Mouse (Mus musculus): ENCODE results near the gene Dazap2. TPM values are rescaled to one million over a fixed set of nuclear protein-coding genes. Genes with fewer than 3 reads are reported as not detected.
"Not testable (repeated sequence)": the region's sequence is repeated elsewhere in the genome, so short reads cannot be mapped to it uniquely, and the experiment has no call there.

Gene Dazap2
- total RNA-seq (2022): 100 to 1,000 TPM; 118 to 126 (median 122) TPM

DNA sequence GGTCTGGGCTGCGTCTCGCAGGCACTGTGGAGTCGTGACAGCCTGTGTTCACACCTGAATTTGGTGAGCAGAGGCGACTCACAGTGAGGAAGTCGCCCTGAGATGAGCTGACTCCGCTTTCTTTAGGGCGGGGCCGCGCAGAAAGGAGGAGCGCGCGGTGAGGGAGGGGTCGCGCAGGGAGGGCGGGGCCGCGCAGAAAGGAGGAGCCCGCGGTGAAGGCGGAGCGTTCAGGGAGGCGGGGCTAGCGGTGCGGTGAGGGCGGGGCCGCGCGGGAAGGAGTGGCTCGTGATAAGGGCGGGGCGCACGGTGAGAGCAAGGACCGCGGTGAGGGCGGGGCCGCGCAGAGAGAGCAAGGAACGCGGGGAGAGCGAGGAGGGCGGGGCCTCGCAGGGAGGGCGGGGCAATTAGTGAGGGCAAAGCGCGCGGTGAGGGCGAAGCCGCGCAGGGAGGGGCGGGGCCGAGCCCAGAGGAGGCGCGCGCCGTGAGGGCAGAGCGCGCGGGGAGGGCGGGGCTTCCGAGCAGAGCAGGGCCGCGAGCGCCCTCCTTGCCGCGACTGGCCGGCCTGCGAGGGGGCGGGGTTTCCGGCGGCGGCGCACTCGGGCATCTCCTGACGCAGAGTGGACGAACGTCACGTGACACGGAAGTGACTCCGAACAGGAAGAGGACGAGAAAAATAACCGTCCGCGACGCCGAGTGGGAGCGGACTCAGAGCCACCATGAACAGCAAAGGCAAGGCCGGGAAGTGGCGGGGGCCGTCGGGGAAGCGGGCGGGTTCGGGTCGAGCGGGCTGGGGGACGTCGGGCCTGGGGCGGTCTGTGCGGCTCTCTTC is at the start of gene Dazap2:
Gene Dazap2 (plus strand): TSS at position 354 of the 829 bp plus-strand sequence.
- DNase-seq (ENCODE audit: low spot score in 2 of 2): peak; percentile 93 to 98

DNA sequence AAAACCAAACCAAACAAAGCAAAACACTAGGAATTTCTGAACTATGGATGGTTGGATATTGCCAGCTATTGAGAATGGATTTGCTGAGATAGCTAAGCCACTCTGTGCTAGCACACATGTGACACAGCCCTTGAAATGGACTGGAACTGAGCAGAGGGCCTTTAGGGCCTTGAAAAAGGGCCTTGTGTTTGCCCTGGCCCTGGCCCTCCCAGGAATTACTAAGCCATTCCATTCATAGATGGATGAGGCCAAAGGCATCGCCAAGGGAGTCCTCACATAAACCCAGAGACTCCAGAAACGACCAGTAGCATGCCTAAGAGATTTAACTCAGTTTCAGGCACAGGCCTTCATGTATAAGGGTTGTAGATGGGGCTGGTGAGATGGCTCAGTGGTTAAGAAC is 48.6 kb upstream of the Dazap2 start:
- DNase-seq (ENCODE audit: low spot score in 2 of 2): no peak

DNA sequence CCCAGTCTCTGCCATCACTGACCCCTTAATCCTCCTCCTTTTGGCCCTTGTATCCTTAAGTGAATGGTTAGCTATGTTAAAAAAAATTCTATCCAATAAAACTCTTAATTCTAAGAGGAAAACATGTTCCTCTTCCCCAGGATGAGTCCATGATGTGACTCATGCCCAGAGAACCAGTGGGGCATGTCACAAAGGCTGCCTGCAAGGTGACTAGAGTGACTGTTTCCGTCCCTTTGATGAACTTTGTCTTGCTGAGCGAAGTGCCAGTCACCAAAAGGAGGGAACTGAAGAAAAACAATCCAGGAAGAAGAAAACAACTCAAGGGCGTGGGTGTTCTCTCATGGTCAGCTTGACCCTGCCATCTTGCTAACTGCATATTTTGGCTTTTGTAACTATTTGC is 45.9 kb upstream of the Dazap2 start:
- DNase-seq (ENCODE audit: low spot score in 2 of 2): no peak

DNA sequence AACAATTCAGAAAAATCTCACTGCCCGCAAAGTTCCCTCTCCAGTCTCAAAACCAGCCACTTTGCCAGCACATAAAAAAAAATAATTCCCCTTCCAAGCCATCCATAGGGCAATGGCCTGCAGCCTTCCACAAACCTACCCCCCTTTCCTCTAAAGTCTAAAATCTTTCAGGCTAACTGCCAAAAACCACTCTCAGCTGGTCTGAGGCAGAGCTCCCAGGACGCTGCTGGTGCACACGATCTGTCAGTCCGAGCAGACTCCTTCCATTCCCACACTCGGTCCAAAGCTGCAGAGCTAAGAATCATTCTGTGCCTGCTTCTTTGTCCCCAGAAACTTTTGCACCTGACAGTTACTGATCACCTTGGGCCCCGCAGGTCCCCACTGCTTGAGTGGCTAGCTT is 41.2 kb upstream of the Dazap2 start:
- no peak for DNase-seq (ENCODE audit: low spot score in 2 of 2)

DNA sequence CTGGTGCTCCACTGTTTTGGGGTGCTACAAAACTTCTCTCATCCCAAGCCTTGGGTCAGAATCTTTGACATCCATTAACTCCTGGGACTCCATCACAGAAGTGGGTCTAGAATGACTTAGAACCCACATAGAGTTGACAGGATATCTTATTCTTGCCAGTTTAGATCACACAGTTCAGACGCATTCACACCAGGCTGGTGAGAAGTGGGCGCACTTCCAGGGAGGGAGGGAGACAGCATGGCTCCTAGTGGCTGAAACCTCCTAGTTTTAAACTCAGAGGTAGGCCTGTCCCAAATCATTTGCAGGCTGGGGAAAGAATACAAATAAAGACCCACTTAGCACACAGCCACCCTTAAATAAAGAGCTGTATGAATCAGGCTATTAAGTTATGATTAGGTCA is 40.8 kb upstream of the Dazap2 start:
- no peak for DNase-seq (ENCODE audit: low spot score in 2 of 2)

DNA sequence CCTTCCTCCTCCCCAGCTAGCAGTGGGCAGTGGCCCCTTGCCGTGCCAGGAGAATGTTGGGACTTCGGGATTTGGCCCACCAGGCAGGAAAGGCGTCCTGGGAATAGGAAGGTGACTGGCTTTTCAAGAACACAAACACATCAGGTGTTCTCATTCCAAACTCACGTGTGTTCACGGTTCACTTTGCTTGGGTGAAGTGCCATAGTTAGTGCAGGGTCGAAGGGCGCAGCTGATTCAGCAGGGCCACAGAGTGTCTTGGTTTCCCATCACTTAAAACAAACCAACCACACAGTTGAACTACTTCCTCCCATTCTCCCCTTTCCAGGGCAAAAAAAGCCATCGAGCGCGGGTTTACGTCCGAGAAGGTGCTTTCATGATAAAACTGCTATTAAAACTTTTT is 39.8 kb upstream of the Dazap2 start:
- DNase-seq (ENCODE audit: low spot score in 2 of 2): no peak

DNA sequence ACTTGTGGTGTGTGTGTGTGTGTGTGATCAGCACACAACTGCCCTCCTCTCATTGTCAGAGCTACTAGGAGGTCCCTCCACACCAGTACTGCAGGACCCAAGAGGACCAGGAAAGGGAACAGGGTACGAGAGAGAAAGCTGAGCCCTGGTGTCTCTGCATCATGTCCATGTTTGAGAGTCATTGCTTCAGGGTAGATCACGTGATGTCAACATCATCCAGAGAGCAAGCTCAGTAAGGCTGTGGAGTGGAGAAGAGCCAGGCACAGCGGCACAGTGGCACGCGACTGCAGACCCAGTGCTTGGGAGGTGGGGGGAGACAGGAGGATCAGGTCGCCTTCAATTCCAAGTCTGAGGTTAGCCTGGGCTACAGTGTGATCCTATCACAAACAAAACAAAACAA is 38.8 kb upstream of the Dazap2 start:
- DNase-seq (ENCODE audit: low spot score in 2 of 2): no peak

DNA sequence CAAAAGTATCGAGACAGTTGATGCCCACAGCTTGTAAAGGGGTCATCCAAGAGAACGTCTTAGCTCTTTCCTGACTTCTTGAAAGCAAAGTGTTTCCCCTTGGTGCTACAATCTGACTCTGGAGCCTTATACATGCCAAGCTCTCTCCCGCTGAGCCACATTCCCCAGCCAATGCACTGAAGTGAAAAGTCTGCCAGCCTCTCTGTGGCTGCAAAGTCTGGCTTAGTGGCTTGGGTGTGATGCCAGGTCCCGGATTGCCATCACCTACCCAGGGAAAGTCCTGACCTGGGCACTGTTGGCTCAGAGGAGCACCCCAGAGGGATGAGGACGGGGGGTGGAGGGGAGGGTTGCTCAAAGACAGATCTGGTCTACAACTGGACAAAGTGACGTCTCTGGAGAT is 38.3 kb upstream of the Dazap2 start:
- no peak for DNase-seq (ENCODE audit: low spot score in 2 of 2)

DNA sequence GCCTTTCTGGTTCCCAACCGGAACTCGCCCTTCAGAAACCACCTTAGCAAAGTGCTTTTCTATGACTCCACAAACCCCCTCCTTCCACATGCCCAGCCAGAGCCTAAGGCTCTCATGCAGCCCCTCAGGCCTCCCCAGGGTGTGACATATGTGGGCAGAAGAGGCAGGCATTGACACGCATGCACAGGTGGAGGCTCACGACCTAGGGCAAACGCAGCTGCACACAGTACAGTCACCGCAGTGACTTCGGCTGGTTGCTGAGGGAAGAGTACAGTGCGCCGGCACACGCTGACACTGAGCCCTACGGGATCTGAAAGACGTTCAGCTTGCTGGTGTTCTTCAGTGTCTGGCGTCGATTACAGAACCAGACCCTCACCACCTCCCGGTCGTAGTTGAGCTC is 37.2 kb upstream of the Dazap2 start:
- no peak for DNase-seq (ENCODE audit: low spot score in 2 of 2)

DNA sequence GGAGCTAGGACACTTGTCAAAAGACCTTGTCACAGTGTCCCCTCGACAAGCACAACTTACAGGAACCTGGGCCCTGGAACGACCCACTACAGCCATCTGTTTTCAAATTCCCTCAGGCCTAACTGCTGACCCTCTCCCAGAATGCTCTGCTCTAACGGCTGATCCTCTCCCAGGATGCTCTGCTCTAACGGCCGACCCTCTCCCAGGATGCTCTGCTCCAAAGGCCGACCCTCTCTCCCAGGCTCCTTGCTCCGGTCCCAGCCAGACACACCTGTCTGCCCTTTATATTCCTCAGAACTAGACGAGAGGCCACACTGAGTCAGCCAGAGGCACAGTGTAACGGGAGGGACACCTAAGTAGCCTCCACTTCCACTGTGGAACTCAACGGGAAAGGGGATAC is 35.0 kb upstream of the Dazap2 start:
- no peak for DNase-seq (ENCODE audit: low spot score in 2 of 2)

DNA sequence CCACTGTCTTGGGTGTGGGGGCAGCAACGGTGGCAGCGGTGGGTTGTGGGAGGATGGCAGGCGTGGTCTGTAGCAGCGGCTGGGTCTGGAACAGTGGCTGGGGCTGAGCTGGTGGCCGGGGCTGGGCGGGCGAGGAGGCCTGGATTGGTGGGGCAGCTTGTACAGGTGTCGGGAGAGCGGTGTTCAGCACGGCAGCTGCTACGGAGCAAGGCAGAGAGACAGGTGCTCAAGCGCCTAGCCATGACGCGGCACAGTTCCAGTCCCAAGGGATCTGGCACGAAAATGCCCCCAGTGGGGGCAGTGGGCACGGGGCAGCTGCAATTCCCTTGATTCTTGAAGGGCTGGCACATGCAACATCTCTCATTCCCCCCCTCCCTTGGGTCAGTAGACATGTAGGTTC is 29.2 kb upstream of the Dazap2 start:
- DNase-seq (ENCODE audit: low spot score in 2 of 2): no peak

DNA sequence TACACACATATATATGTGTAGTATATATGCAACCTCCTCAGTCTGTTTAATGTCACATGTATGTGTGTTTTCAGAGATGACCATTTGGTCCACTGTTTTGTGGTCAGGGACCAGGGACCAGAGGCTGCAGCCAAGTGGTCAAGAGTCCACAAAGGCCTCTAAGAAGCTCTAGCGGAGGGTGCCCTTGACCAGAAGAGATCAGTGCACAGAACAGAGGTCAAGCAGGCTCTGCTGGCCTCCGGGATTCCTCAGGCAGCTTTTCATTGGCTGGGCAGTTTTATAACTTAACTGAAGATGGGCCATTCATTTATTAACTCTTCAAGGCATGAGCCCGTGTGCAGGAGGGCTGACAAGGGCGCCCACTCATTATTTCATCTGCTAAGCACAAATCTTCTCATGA is 28.0 kb upstream of the Dazap2 start:
- no peak for DNase-seq (ENCODE audit: low spot score in 2 of 2)

DNA sequence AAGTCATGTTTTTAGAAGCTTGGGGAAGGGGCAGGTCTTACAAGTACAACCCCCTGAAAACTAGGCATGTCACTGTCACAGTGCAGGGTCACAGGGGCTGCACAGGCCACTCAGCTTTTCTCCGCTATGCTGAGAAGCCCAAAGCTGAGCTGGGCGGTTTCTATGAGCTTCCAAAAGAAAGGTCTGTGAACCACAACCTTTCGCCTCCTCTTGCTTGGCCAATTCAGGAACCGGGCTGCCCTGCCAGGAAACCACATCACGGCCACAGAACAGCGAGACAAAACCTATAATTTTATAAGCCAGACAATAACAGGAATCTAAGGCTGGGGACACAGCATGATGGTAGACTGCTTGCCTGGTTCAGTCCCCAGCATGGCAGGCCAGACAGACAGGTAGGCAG is 26.9 kb upstream of the Dazap2 start:
- no peak for DNase-seq (ENCODE audit: low spot score in 2 of 2)

DNA sequence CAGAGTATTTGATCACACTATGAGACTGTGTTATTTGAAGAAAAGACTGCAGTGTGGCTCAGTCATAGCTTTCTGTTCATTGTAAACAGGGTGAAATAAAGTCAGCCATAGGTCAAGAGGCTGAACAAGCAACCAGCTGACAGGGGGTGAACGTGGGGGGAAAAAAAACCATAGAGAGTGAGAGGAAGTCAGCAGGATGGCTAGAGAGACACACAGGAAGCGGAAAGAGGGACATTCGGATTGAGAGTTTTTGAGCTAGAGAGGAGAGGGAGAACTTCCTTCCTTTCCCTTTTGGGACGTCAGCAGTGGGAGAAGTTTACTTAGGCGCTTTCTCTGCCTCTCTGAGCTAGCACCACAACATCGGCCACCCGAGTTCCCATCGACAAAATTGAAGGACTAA is 24.7 kb upstream of the Dazap2 start:
- no peak for DNase-seq (ENCODE audit: low spot score in 2 of 2)

DNA sequence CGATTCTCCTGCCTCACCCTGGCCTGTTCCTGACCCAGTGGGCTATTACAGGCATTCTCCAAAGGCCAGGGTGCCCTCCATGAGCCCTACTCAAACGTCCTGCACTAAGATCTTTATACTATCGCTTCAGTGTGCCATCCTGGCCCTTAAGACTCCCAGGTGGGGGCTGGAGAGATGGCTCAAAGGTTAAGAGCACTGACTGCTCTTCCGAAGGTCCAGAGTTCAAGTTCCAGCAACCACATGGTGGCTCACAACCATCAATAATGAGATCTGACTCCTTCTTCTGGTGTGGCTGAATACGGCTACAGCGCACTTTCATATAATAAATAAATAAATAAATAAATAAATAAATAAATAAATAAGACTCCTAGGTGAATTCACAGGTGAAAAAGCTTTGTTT is 22.3 kb upstream of the Dazap2 start:
- DNase-seq (ENCODE audit: low spot score in 2 of 2): no peak

DNA sequence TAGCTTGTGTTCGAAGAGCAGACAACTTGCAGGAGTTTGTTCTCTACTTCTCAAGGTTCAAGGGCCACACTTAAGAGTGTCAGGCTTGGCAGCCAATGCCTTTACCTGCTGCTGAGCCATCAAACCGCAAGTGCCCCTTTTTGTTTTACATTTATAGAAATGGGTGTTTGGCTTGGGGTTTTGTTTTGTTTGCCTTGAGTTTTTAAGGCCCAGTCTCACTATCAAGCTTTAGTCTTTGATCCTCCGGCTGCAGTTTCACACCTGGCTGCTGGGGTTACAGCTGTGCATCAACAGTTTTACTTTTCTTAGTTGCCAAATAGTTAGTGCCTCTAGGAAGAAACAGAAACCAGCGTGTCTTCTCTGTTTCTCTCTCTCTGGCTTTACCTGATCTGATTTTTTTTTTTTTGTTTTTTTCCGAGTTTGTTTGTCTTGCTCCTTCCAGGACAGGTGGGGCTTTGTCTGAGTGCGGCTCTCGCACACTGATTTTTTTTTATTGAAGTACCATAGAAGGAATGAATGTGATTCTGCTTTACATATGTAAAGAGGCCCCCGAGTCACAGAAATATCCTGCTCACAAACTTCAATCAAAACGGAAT is 16.8 kb upstream of the Dazap2 start:
- DNase-seq (ENCODE audit: low spot score in 2 of 2): no peak

DNA sequence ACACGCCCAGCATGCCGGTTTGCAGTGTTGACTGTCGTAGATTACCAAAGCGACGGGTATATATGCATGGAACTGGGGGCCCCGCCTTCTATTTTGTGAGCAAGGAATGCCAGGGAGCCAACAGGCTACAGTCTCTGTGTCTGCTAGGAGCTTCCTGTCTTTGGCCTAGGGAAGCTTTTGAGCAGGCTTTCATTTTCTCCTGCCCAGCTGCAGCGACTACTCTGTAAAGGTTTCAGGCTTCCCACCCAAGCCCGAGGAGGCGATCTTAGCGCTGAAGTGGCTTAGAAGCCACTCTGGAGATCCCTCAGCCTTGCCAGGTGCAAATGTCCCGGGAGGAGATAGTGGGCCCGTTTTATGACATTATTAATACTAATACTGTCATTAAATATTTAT is 16.3 kb upstream of the Dazap2 start:
- no peak for DNase-seq (ENCODE audit: low spot score in 2 of 2)

DNA sequence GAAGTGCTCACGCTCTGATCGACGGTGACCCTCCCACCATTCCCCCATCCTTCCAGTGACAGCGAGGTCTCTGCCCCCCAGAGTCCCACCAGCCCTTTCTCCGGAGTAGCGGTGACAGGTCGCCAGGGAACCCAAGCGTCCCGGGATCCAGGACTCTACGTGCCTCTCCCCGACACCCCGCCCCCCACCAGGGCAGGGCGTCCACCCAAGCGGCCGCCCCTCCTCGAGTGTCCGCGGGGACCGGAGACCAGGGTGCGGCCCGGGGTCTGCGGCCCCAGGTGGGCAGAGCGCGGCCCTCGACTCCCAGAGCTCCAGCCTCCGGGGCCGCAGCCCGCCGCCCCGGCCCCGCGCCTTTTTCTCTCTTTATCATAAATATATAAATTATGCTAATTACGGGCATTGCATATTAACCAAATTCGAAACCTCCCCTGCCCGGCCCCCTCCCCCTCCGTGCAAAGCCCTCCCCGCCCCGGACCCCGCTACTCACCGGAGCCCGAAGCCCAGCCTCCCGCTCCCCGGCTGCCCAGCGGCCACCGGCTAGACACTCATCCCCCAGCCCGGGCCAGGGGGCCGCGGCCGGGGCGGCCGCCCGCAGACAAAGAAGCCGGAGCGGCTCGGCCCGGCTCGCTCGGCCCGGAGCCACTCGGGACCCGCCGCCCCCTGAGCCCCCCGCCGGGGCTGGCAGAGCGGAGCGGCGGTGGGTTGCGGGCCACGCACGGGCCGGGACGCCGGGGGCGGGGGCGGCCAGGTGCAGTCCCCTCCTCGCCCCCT is 15.7 kb upstream of the Dazap2 start, which contains the start of gene Pou6f1:
Gene Pou6f1 (minus strand): TSS at position 709 of the 771 bp plus-strand sequence.
- no peak for DNase-seq (ENCODE audit: low spot score in 2 of 2)

DNA sequence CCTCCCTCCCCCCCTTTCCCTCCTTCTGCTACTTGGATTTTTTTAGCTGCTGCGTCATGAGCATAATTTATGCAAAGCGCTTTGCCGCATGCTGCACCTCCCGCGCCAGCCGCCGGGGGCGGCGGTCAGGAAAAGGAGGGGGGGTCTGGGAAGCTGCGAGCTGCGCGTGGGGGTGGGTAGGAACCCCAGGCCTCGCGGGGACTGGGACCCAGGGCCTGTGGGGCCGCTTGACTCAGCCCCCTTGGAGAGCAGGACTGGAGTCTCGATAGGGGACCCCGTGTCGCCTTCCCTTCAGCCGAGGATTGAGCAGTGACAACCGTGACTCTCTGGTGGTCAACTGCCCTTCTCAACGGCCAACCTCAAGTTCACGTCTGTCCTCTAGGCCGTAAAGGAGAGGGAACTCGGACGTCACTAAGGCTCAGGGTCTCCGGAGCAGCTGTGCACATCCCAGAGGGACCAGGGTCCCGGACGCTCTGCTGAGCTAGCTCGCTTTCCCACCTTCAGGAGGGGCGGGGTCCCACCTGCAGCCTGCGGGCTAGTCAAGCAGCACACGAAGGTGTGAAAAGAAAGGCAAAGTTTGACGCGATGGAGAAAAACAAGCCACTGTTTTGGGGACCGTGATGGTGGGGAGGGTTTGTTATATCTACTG is 15.0 kb upstream of the Dazap2 start:
- peak in 1 of 2 experiments; percentile 73 for DNase-seq (ENCODE audit: low spot score in 2 of 2)

DNA sequence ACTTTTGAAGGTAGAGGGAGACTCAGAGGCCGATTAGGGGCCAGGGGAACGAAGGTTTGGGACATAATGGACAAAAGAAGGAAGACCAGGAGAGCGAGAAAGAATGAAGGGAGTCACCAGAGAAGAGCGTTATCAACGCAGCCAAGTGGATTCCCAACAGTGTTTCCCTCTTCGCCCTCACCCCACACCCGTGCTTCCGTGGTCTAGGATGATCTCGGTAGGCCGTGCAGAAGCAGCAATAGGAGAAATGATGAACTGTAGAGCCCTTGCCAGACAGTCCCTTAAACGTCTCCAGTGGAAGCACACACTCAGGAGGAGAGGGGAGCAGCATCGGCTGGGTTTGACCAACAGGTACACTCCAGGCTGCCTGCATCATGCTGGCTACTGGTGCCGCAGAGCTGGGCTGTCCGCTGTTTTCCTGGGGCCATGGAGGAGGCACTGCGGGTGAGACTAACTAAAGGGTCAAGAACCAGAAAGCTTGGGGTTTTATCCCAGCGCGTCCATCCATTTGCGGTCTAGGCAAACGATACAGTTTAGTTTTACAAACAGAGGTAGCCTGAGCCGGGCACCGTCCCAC is 14.4 kb upstream of the Dazap2 start:
- no peak for DNase-seq (ENCODE audit: low spot score in 2 of 2)

DNA sequence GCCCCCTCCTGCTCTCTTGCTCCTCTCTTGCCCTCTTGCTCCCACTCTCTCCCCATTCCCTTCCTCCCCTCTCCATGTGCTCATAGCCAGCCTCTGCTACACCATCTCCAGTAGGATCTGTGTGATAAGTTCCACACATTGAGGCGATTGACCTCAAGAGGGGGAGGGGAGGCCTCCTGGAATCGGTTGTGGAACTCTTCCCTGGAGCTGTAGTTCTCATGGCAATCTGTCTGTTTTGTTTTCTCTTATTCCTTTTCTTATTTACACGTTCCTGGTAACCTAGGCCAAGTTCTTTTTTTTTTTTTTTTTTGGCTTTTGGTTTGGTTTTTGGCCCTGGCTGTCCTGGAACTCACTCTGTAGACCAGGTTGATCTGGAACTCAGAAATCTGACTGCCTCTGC is 13.5 kb upstream of the Dazap2 start:
- DNase-seq (ENCODE audit: low spot score in 2 of 2): no peak

DNA sequence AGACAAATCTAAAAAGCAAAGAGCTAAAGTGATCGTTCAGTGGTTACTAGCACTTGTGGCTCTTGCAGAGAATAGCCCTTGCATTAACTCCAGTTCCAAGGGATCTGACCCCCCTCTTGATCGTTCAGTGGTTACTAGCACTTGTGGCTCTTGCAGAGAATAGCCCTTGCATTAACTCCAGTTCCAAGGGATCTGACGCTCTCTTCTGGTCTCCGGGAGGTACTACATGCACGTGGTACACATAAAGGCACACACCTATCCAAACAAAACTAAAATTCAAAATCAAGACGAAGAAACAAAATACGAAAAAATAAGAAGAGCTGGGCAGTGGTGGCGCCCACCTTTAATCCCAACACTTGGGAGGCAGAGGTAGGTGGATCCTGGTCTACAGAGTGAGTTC is 8.5 kb upstream of the Dazap2 start:
- not testable (repeated sequence) for DNase-seq (ENCODE audit: low spot score in 2 of 2)
